Mouse (Mus musculus): Measurements from ENCODE around the gene Tbc1d16. TPM values are rescaled to one million over a fixed set of nuclear protein-coding genes. Genes with fewer than 3 reads are reported as not detected.

Gene Tbc1d16
- polyA plus RNA-seq, 1 experiment, result 1.2 TPM

DNA sequence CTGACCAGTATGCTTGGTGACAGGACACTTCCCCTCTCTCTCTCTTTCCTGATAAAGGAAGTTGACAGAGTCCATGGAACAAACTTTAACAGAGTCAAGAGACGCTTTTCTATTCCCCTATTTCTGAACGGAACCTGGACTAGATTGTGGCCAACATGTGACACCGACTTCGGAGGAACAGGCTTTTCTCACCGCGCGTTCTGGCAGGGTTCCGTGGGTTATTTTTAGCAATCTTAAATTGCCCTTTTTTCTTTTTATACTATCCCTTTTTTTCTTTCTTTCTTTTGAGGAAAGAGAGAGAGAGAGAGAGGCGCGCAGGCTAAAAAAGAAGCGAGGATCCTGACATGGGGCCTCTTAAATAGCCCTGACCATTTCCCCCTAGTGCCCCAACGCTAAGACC lies 708 bp downstream of the Tbc1d16 start:
- Histone ChIP-seq H3K4me3 (replicated peaks; ENCODE audit: control insufficient read depth, low read depth, low read length) (no peak overlapping the region), H3K27ac (ENCODE audit: control insufficient read depth, insufficient read depth, low read depth, low read length, poor library complexity) (no peak overlapping the region), H3K4me1 (ENCODE audit: control insufficient read depth, insufficient read depth, low read length) (no peaks in the 10 kb centered on the region)
- no peak for TF ChIP-seq CTCF (IDR thresholded peaks at IDR 0.05; ENCODE audit: control insufficient read depth, insufficient read depth, low read length)
- TF ChIP-seq POLR2A (IDR thresholded peaks at IDR 0.05; ENCODE audit: borderline replicate concordance, control insufficient read depth, low read depth, low read length), result no peak
- 2% methylated on average over 12 of the region's 12 CpGs for WGBS

DNA sequence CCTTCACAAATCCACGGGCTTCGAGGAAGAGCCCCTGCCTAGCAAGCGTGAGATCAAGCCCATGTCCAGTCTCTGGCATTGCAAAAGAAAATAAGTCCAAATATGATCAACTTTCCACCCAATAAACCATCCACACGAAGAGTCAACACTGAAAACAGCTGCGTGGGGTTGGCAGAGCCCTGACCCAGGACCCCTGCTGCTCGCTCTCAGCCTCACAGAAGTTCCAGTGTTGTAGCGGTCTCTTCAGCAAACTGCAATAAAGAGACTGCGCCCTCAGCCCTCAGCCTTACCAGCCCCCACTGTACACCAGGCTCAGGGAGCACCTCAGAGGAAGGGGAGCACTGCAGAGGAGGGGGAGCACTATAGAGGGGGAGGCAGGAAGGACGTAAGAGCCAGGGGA lies 2.7 kb downstream of the Tbc1d16 start:
- 78% methylated on average over 9 of the region's 9 CpGs for WGBS
- Histone ChIP-seq H3K4me1 (ENCODE audit: control insufficient read depth, insufficient read depth, low read length) (no peaks in the 10 kb centered on the region), H3K4me3 (replicated peaks; ENCODE audit: control insufficient read depth, low read depth, low read length) (no peak overlapping the region), H3K27ac (ENCODE audit: control insufficient read depth, insufficient read depth, low read depth, low read length, poor library complexity) (no peak overlapping the region)
- TF ChIP-seq CTCF (IDR thresholded peaks at IDR 0.05; ENCODE audit: control insufficient read depth, insufficient read depth, low read length) (no peak), POLR2A (IDR thresholded peaks at IDR 0.05; ENCODE audit: borderline replicate concordance, control insufficient read depth, low read depth, low read length) (no peak)

DNA sequence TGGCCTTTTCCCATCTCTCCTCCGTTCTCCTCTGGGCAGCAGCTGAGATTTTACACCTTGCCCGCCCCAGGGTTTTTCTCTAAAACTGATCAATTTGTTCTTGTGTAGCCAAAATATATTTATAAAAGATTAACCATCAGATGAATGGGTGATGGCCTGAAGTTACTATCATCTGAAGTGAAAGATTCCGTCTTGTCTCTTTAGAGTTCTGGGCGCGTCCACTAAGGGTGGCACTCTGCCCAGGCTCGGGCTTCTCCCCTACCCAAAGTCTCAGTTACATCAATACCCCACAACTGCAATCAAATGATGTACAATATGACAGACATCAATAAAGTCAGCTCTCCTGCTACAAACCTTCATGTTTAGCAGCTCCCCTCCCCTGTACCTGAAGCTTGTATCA lies 3.4 kb downstream of the Tbc1d16 start:
- no peak overlapping the region for H3K4me3 ChIP-seq (replicated peaks; ENCODE audit: control insufficient read depth, low read depth, low read length)
- H3K27ac ChIP-seq (ENCODE audit: control insufficient read depth, insufficient read depth, low read depth, low read length, poor library complexity), result no peak overlapping the region
- no peaks in the 10 kb centered on the region for H3K4me1 ChIP-seq (ENCODE audit: control insufficient read depth, insufficient read depth, low read length)
- TF ChIP-seq CTCF (IDR thresholded peaks at IDR 0.05; ENCODE audit: control insufficient read depth, insufficient read depth, low read length), result no peak
- no peak for TF ChIP-seq POLR2A (IDR thresholded peaks at IDR 0.05; ENCODE audit: borderline replicate concordance, control insufficient read depth, low read depth, low read length)
- 81% methylated on average over 6 of the region's 6 CpGs for WGBS

DNA sequence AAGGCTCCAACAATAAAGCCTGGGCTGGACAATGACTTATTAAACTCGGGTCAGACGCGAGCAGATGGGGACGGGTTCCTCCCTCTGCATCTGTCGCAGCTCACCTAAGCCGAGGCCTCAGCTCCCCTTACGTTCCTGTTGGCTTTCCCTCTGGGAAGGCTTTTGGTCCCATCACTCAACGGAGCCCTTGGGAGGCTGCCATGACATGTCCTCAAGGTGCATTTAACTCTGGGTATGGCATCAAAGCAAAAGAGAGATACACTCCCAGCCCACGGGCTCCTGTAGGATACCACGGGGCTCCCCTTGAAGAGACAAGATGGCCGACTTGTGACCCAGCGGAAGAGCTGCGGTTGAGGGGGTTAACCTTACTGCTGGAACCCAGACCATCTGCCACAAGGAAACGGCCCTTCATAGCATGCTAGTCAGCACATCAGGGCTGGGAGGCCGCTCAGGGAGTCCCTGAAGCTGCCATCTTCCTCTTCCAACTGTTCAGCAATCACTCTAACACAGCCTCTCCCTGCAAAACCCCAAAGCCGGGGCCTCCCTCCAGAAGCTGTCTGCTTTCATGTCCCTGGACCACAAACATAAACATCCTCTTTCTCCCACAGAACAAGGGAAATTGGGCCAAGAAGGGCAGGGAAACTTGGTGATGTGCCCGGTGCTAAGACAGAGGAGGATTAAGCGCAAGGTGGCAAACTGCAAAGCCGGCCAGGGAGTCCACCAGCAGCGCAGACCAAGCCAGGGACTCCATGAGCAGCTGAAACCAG lies 5.0 kb downstream of the Tbc1d16 start:
- Histone ChIP-seq H3K27ac (ENCODE audit: control insufficient read depth, insufficient read depth, low read depth, low read length, poor library complexity) (no peak overlapping the region), H3K4me1 (ENCODE audit: control insufficient read depth, insufficient read depth, low read length) (no peaks in the 10 kb centered on the region), H3K4me3 (replicated peaks; ENCODE audit: control insufficient read depth, low read depth, low read length) (no peak overlapping the region)
- TF ChIP-seq POLR2A (IDR thresholded peaks at IDR 0.05; ENCODE audit: borderline replicate concordance, control insufficient read depth, low read depth, low read length) (no peak), CTCF (IDR thresholded peaks at IDR 0.05; ENCODE audit: control insufficient read depth, insufficient read depth, low read length) (no peak)
- WGBS, result 75% methylated on average over 20 of the region's 20 CpGs

DNA sequence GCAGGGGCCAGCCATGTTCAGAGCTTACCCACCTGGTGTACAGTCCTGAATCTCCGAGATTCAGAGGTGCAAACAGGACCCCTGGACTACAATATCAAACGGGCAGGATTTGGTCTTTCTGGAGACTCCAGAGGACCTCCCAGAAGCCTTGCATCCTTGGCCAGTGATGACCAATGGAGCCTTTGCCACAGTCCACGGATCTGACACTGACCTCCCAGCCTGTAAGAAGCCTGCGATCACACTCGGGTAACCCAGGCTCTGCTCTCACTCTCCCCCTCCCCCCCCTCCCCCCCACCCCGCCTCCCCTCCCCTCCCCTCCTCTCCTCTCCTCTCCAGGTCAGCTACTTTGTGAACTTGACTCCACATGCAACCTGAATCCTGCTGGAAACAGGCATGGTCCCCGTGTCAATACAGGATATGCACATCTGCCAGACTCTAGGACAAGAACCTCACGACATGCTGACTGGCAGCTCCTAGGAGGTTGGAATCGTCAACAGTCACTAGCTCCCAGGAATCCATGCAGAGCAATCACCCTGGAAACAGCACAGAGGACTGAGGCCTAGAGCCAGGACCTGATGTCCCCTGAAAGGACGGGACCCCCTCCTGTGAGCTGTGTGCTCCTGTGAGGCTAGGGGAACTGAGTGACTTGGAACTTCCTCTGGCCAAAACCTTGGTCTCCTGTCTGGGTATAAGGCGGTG lies 6.3 kb downstream of the Tbc1d16 start:
- 80% methylated on average over 10 of the region's 11 CpGs for WGBS

DNA sequence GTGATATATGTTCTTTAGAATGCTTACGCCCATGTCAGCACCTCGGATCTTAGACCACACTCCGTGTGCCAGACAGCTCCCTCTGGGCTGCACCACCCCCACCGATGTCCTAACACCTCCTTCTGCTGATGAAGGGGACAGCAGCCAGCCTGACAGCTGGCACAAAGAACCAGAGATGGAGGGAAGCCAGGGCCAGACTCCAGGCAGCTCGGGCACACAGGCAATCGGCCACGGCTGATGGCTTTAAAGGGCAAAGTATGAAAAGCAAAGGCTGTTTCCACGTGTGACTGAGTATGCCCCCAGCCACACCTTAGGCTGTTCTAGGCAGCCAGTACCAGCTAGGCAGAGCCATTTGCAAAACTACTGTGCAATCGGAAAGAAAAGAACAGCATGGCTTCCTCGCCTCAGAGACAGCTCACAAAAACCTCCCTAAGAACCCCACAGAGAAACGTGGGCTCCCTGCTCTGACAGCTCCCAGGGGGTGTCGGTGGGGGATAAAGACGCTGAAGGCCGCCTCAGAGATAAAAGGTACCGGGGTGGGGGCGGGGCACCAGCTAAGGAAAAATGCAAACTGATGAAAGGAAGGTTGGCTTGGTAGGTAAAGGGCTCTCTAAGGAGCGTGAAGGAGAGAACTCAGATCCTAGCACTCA lies 8.4 kb downstream of the Tbc1d16 start:
- no peak overlapping the region for H3K4me3 ChIP-seq (replicated peaks; ENCODE audit: control insufficient read depth, low read depth, low read length)
- TF ChIP-seq POLR2A (IDR thresholded peaks at IDR 0.05; ENCODE audit: borderline replicate concordance, control insufficient read depth, low read depth, low read length) (no peak), CTCF (IDR thresholded peaks at IDR 0.05; ENCODE audit: control insufficient read depth, insufficient read depth, low read length) (no peak)
- 72% methylated on average over 17 of the region's 17 CpGs for WGBS

More for the DNA sequence above, 6.3 kb downstream of the Tbc1d16 start:
- no peak overlapping the region for H3K4me3 ChIP-seq (replicated peaks; ENCODE audit: control insufficient read depth, low read depth, low read length)
- no peak overlapping the region for H3K27ac ChIP-seq (ENCODE audit: control insufficient read depth, insufficient read depth, low read depth, low read length, poor library complexity)
- no peaks in the 10 kb centered on the region for H3K4me1 ChIP-seq (ENCODE audit: control insufficient read depth, insufficient read depth, low read length)
- TF ChIP-seq CTCF (IDR thresholded peaks at IDR 0.05; ENCODE audit: control insufficient read depth, insufficient read depth, low read length) (no peak), POLR2A (IDR thresholded peaks at IDR 0.05; ENCODE audit: borderline replicate concordance, control insufficient read depth, low read depth, low read length) (no peak)

DNA sequence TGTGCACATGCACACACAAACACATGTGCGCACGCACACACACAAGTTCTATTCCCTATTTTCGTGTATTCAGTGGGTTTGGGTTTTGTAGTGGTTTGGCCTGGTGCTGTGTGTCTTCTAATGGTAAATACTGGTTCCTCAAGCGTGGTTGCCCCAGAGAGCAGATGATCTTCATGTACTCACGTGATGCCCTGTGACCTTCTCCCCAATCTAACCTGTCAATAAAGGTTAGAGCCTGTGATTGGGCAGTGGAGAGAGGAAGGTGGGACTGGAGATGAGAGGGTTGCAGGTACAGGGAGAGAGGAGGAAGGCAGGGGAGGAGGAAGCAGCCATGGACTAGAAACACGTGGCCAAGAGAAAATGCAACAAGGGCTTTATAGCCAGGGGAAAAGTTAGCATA lies 10.4 kb downstream of the Tbc1d16 start:
- 69% methylated on average over 6 of the region's 6 CpGs for whole genome bisulfite sequencing
- Histone ChIP-seq H3K4me3 (replicated peaks; ENCODE audit: control insufficient read depth, low read depth, low read length) (no peak overlapping the region), H3K27ac (ENCODE audit: control insufficient read depth, insufficient read depth, low read depth, low read length, poor library complexity) (no peak overlapping the region), H3K4me1 (ENCODE audit: control insufficient read depth, insufficient read depth, low read length) (no peaks in the 10 kb centered on the region)
- TF ChIP-seq POLR2A (IDR thresholded peaks at IDR 0.05; ENCODE audit: borderline replicate concordance, control insufficient read depth, low read depth, low read length), result no peak
- no peak for TF ChIP-seq CTCF (IDR thresholded peaks at IDR 0.05; ENCODE audit: control insufficient read depth, insufficient read depth, low read length)

More for the DNA sequence above, 8.4 kb downstream of the Tbc1d16 start:
- H3K4me1 ChIP-seq (ENCODE audit: control insufficient read depth, insufficient read depth, low read length), result no peaks in the 10 kb centered on the region
- no peak overlapping the region for H3K27ac ChIP-seq (ENCODE audit: control insufficient read depth, insufficient read depth, low read depth, low read length, poor library complexity)

DNA sequence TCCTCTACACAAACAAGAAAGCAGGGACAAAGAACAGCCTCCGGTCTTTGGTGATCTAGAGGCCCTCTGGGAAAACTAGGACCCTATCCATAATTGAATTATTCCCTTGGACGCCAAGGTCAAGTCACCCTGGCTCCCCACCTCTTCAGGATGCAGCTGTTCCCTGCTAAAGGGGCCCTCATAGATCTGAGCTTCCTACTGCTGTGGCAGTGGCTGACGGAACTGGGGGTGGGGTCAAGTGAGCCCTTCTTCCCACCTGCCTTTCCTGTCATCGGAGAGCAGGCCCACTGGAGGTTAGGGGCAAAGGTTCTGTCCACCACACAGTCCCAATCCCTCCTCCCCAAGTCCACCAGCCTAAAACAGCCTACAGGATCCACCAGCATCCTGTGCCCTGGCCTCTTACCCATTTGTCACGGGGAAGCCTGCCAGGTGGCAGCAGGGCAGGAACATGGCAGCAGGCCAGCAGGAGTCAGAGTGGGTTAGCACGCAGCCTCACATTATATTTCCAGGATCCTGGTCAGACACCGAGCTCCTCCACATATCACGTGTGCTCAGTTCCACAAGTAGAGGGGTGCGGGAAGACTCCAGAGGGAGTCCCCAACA lies 12.3 kb downstream of the Tbc1d16 start:
- no peak for TF ChIP-seq POLR2A (IDR thresholded peaks at IDR 0.05; ENCODE audit: borderline replicate concordance, control insufficient read depth, low read depth, low read length)
- TF ChIP-seq CTCF (IDR thresholded peaks at IDR 0.05; ENCODE audit: control insufficient read depth, insufficient read depth, low read length), result no peak
- H3K27ac ChIP-seq (ENCODE audit: control insufficient read depth, insufficient read depth, low read depth, low read length, poor library complexity), result no peak overlapping the region
- H3K4me1 ChIP-seq (ENCODE audit: control insufficient read depth, insufficient read depth, low read length), result no peaks in the 10 kb centered on the region
- no peak overlapping the region for H3K4me3 ChIP-seq (replicated peaks; ENCODE audit: control insufficient read depth, low read depth, low read length)
- 24% methylated on average over 9 of the region's 9 CpGs for WGBS
